ENCODE assay signal across 18 mouse cellular contexts in the genomic region with DNA sequence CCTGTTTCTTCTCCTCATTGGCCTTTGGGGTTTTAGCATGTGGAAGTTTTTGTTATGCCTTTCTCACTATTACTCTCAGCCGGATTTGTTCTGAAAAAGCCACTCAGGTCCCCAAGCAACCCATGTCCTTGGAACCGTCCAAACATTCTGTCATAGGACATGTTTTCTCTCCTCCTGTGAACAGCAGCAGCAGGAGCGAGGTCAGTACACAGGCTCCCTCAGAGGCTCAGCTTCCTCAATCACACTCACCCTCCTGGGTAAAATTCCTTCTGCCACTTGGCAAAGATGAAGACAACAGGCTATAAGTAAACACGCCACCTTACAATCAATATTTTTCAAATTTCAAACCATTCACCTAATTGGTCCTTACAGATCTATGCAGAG.
DNase-seq lines count a peak whose midpoint lies in the region; ATAC-seq lines count a peak whose summit lies in the region.
"Had no signal": no experiment of that assay in that cellular context is flagged by ENCODE, and none has a peak within 500 bp of the region (broad histone marks: within the 10 kb centered on the region; RNA-seq: fewer than 3 reads in every experiment).

No protein-coding gene starts in this region.

- H3K27ac ChIP-seq in hindbrain, embryonic 13.5 days, result peak overlapping the region; percentile 58
- no peak overlapping the region for H3K27ac ChIP-seq in hindbrain, embryonic 16.5 days (ENCODE audit: low read depth, low read length)
- peak overlapping the region; percentile 39; the same call in 1 of the 2 replicates for H3K27ac ChIP-seq in midbrain, embryonic 13.5 days
- H3K27ac ChIP-seq in midbrain, embryonic 11.5 days (ENCODE audit: low read depth, low read length), result no peak overlapping the region
- 0 out of 2 replicates have a peak overlapping the region, but pooled peaks have one; percentile 31 for H3K27ac ChIP-seq in hindbrain, embryonic 15.5 days (replicated peaks)
- H3K27ac ChIP-seq in midbrain, embryonic 15.5 days, result 0 out of 2 replicates have a peak overlapping the region, but pooled peaks have one; percentile 42
- H3K27ac ChIP-seq: forebrain, embryonic 13.5 days had no signal

- no peak overlapping the region for H3K4me2 ChIP-seq in hindbrain, embryonic 13.5 days
- no peak overlapping the region for H3K4me2 ChIP-seq in hindbrain, embryonic 16.5 days (ENCODE audit: low read length)
- H3K4me2 ChIP-seq in midbrain, embryonic 13.5 days (replicated peaks), result no peak overlapping the region
- no peak overlapping the region for H3K4me2 ChIP-seq in midbrain, embryonic 11.5 days
- H3K4me2 ChIP-seq in hindbrain, embryonic 15.5 days, result no peak overlapping the region
- no peak overlapping the region for H3K4me2 ChIP-seq in midbrain, embryonic 15.5 days
- H3K4me2 ChIP-seq: forebrain, embryonic 13.5 days; heart, embryonic 12.5 days had no signal

- peaks cover 16% of the 10 kb centered on the region for H3K4me1 ChIP-seq in hindbrain, embryonic 13.5 days (replicated peaks)
- H3K4me1 ChIP-seq in hindbrain, embryonic 16.5 days (ENCODE audit: control insufficient read depth, insufficient read depth, low read depth, low read length), result 0 out of 2 replicates have a peak, but pooled peaks cover 3% of the 10 kb centered on the region
- peaks cover 7% of the 10 kb centered on the region for H3K4me1 ChIP-seq in midbrain, embryonic 13.5 days (replicated peaks)
- peaks cover 5% of the 10 kb centered on the region; the same call in 1 of the 2 replicates for H3K4me1 ChIP-seq in midbrain, embryonic 11.5 days (ENCODE audit: control insufficient read depth, insufficient read depth, low read length)
- peaks cover 8% of the 10 kb centered on the region; the same call in 1 of the 2 replicates for H3K4me1 ChIP-seq in hindbrain, embryonic 15.5 days (replicated peaks)
- H3K4me1 ChIP-seq in midbrain, embryonic 15.5 days, result peaks cover 12% of the 10 kb centered on the region
- H3K4me1 ChIP-seq: forebrain, embryonic 13.5 days; heart, embryonic 12.5 days had no signal

- H3K9ac ChIP-seq in hindbrain, embryonic 13.5 days, result no peak overlapping the region
- H3K9ac ChIP-seq in hindbrain, embryonic 16.5 days (ENCODE audit: low read depth, low read length), result no peak overlapping the region
- H3K9ac ChIP-seq in midbrain, embryonic 13.5 days (replicated peaks), result no peak overlapping the region
- no peak overlapping the region for H3K9ac ChIP-seq in midbrain, embryonic 11.5 days (ENCODE audit: low read length)
- H3K9ac ChIP-seq in hindbrain, embryonic 15.5 days, result no peak overlapping the region
- H3K9ac ChIP-seq in midbrain, embryonic 15.5 days, result no peak overlapping the region
- H3K9ac ChIP-seq: forebrain, embryonic 13.5 days; forebrain, postnatal 0 days; heart, embryonic 12.5 days had no signal

- no peaks in the 10 kb centered on the region for H3K9me3 ChIP-seq in hindbrain, embryonic 13.5 days
- no peaks in the 10 kb centered on the region for H3K9me3 ChIP-seq in hindbrain, embryonic 16.5 days (ENCODE audit: control insufficient read depth, low read length)
- no peaks in the 10 kb centered on the region for H3K9me3 ChIP-seq in midbrain, embryonic 13.5 days
- H3K9me3 ChIP-seq in midbrain, embryonic 11.5 days (ENCODE audit: control insufficient read depth, low read length), result no peaks in the 10 kb centered on the region
- no peaks in the 10 kb centered on the region for H3K9me3 ChIP-seq in hindbrain, embryonic 15.5 days
- H3K9me3 ChIP-seq in midbrain, embryonic 15.5 days, result no peaks in the 10 kb centered on the region
- H3K9me3 ChIP-seq: forebrain, embryonic 13.5 days; heart, embryonic 12.5 days had no signal

- WGBS in hindbrain, embryonic 13.5 days, result 62% methylated on average over 4 of the region's 4 CpGs
- WGBS in hindbrain, embryonic 16.5 days, result 54% methylated on average over 4 of the region's 4 CpGs
- 61% methylated on average over 4 of the region's 4 CpGs for WGBS in midbrain, embryonic 13.5 days
- WGBS in midbrain, embryonic 11.5 days, result 79% methylated on average over 4 of the region's 4 CpGs
- WGBS in hindbrain, embryonic 15.5 days, result 55% methylated on average over 4 of the region's 4 CpGs
- 56% methylated on average over 4 of the region's 4 CpGs for WGBS in midbrain, embryonic 15.5 days

- H3K27me3 ChIP-seq in hindbrain, embryonic 13.5 days, result no peaks in the 10 kb centered on the region
- no peaks in the 10 kb centered on the region for H3K27me3 ChIP-seq in hindbrain, embryonic 16.5 days (replicated peaks; ENCODE audit: control insufficient read depth, insufficient read depth, low read length)
- H3K27me3 ChIP-seq in midbrain, embryonic 13.5 days, result no peaks in the 10 kb centered on the region
- no peaks in the 10 kb centered on the region for H3K27me3 ChIP-seq in midbrain, embryonic 11.5 days (ENCODE audit: control insufficient read depth, insufficient read depth, low read length)
- H3K27me3 ChIP-seq in hindbrain, embryonic 15.5 days, result no peaks in the 10 kb centered on the region
- no peaks in the 10 kb centered on the region for H3K27me3 ChIP-seq in midbrain, embryonic 15.5 days (replicated peaks)
- H3K27me3 ChIP-seq: forebrain, embryonic 13.5 days; heart, embryonic 12.5 days had no signal

- H3K36me3 ChIP-seq in hindbrain, embryonic 13.5 days, result no peaks in the 10 kb centered on the region
- no peaks in the 10 kb centered on the region for H3K36me3 ChIP-seq in hindbrain, embryonic 16.5 days (ENCODE audit: control insufficient read depth, insufficient read depth, low read length)
- H3K36me3 ChIP-seq in midbrain, embryonic 13.5 days, result no peaks in the 10 kb centered on the region
- H3K36me3 ChIP-seq in midbrain, embryonic 11.5 days (ENCODE audit: control insufficient read depth, insufficient read depth, low read length), result no peaks in the 10 kb centered on the region
- H3K36me3 ChIP-seq in hindbrain, embryonic 15.5 days, result no peaks in the 10 kb centered on the region
- no peaks in the 10 kb centered on the region for H3K36me3 ChIP-seq in midbrain, embryonic 15.5 days (replicated peaks)
- H3K36me3 ChIP-seq: heart, embryonic 12.5 days had no signal

- DNase-seq in midbrain, embryonic 11.5 days (ENCODE audit: low spot score, missing footprints), result no peak
- no peak for DNase-seq in adrenal gland, adult 2 months
- DNase-seq in gastrocnemius, postnatal 25 days, result no peak
- DNase-seq: adrenal gland, postnatal 36 days; cerebellum, adult 2 months; forebrain, postnatal 0 days; gastrocnemius, postnatal 14 days; heart, postnatal 36 days had no signal

- H3K4me3 ChIP-seq in hindbrain, embryonic 13.5 days, result no peak overlapping the region
- H3K4me3 ChIP-seq in hindbrain, embryonic 16.5 days (ENCODE audit: low read length), result no peak overlapping the region
- H3K4me3 ChIP-seq in midbrain, embryonic 13.5 days (replicated peaks), result no peak overlapping the region
- H3K4me3 ChIP-seq in midbrain, embryonic 11.5 days (ENCODE audit: low read depth, low read length), result no peak overlapping the region
- H3K4me3 ChIP-seq in hindbrain, embryonic 15.5 days, result no peak overlapping the region
- H3K4me3 ChIP-seq in midbrain, embryonic 15.5 days, result no peak overlapping the region
- H3K4me3 ChIP-seq: forebrain, embryonic 13.5 days; heart, embryonic 12.5 days had no signal

- ATAC-seq in hindbrain, embryonic 13.5 days (ENCODE audit: low FRiP score), result no peak
- no peak for ATAC-seq in hindbrain, embryonic 16.5 days
- no peak for ATAC-seq in midbrain, embryonic 13.5 days
- no peak for ATAC-seq in midbrain, embryonic 11.5 days (ENCODE audit: low FRiP score)
- no peak for ATAC-seq in hindbrain, embryonic 15.5 days (ENCODE audit: low FRiP score, low read depth)
- ATAC-seq in midbrain, embryonic 15.5 days (replicated peaks), result 0 out of 2 replicates have a peak, but pooled peaks have one; percentile 59
- ATAC-seq: activated CD4-positive, CD25-positive, alpha-beta regulatory T cell, adult 4 months; forebrain, embryonic 13.5 days; intestine, embryonic 16.5 days; Patski had no signal

Comparison
In these comparisons a context has a peak if more than half of its experiments do, and no peak if none do; other contexts are left out.
1. H3K27ac ChIP-seq: peak in hindbrain, embryonic 13.5 days (single experiment), midbrain, embryonic 13.5 days (single experiment), hindbrain, embryonic 15.5 days (single experiment) and midbrain, embryonic 15.5 days (single experiment); none in hindbrain, embryonic 16.5 days (single experiment) and midbrain, embryonic 11.5 days (single experiment).